Mouse (Mus musculus) hindbrain, postnatal 0 days (tissue): ENCODE results near the gene Wfdc15b. TPM values are rescaled to one million over a fixed set of nuclear protein-coding genes. Genes with fewer than 3 reads are reported as not detected.
"Not testable (repeated sequence)": the region's sequence is repeated elsewhere in the genome, so short reads cannot be mapped to it uniquely, and the experiment has no call there.

Source experiments
- ATAC-seq: fragments of 200-750 bp; cut with Nextera tagmentation; 2 replicates; pipeline ENCODE4 v1.8.0; 2017; ENCODE audit warnings: mild to moderate bottlenecking, moderate TSS enrichment, moderate library complexity
- DNase-seq: peaks from one replicate; pipeline ENCODE4 v3.0.0-alpha.2; 2015; ENCODE audit warnings: low spot score
- H3K27ac ChIP-seq: fragments of 300-500 bp; sonication (generic); 2 replicates; pipeline ENCODE4 v1.5.1; 2014; ENCODE audit warnings: mild to moderate bottlenecking
- H3K27me3 ChIP-seq: fragments of 300-500 bp; sonication (generic); 2 replicates; pipeline ENCODE4 v1.6.1; 2014; ENCODE audit warnings: low read length, mixed read lengths; ENCODE audit not compliant: insufficient read depth
- H3K36me3 ChIP-seq: fragments of 300-500 bp; sonication (generic); 2 replicates; pipeline ENCODE4 v1.6.1; 2014; ENCODE audit warnings: low read length, mixed read lengths; ENCODE audit not compliant: insufficient read depth
- H3K4me1 ChIP-seq: fragments of 300-500 bp; sonication (generic); 2 replicates; pipeline ENCODE4 v1.6.1; 2014; ENCODE audit warnings: antibody characterized with exemption, low read length, mixed read lengths; ENCODE audit not compliant: insufficient read depth
- H3K4me2 ChIP-seq: fragments of 300-500 bp; sonication (generic); 2 replicates; pipeline ENCODE4 v1.6.1; 2014; ENCODE audit warnings: low read depth, mild to moderate bottlenecking, low read length, moderate library complexity, mixed read lengths
- H3K4me3 ChIP-seq: fragments of 300-500 bp; sonication (generic); 2 replicates; pipeline ENCODE4 v1.5.1; 2014; ENCODE audit warnings: low read length
- H3K9ac ChIP-seq: fragments of 300-500 bp; sonication (generic); replicated peaks from 2 replicates; pipeline ENCODE4 v1.6.1; 2014; ENCODE audit warnings: mild to moderate bottlenecking, low read length, moderate library complexity, mixed read lengths
- H3K9me3 ChIP-seq: fragments of 300-500 bp; sonication (generic); 2 replicates; pipeline ENCODE4 v1.6.1; 2016; ENCODE audit warnings: low read length, mixed read lengths
- CTCF ChIP-seq: IDR thresholded peaks from 2 replicates; pipeline ENCODE4 v1.5.1; 2016; ENCODE audit warnings: antibody characterized with exemption, control low read depth, low read depth
- WGBS: fragments of 180-500 bp; shearing (Covaris S2); extraction: QIAGEN DNeasy Blood & Tissue Kit; methylation state at CpG from one replicate; pipeline ENCODE4 v1.1.7; 2014; 5-methylcytosine and 5-hydroxymethylcytosine counted together
- polyA plus RNA-seq: library from polyadenylated mRNA; unstranded; fragments of >200 nt; fragmentation: Nextera tagmentation; extraction: Ambion mirVana; gene quantifications from 2 replicates; pipeline ENCODE4 v1.2.1, GENCODE M21; 2015
- total RNA-seq: library from RNA; depleted of rRNA; stranded (reverse); fragments of >200 nt; gene quantifications from 2 replicates; pipeline ENCODE4 v1.2.3, GENCODE M21; 2014; rRNA removed

The Wfdc15b gene
- total RNA-seq (not detected in 2 replicates), polyA plus RNA-seq (not detected in 2 replicates)

GRCm38 (mm10) chr2:164221522-164221921, at the start of gene Wfdc15b:
TSS of gene Wfdc15b (minus strand) at chr2:164221660.
- no peaks in the 10 kb centered on the region for H3K27me3 ChIP-seq
- H3K4me1 ChIP-seq = no peaks in the 10 kb centered on the region
- TF ChIP-seq CTCF = no peak
- H3K9me3 ChIP-seq = no peaks in the 10 kb centered on the region
- no peak within 1 kb of the TSS for H3K4me3 ChIP-seq
- DNase-seq = no peak
- H3K36me3 ChIP-seq = no peaks in the 10 kb centered on the region
- 81% methylated on average over 11 of the region's 11 CpGs for WGBS
- no peak within 1 kb of the TSS for H3K4me2 ChIP-seq
- H3K9ac ChIP-seq = no peak within 1 kb of the TSS
- no peak for ATAC-seq
- no peak within 1 kb of the TSS for H3K27ac ChIP-seq

GRCm38 (mm10) chr2:164256540-164256939, 35.1 kb upstream of the Wfdc15b start, which contains the start of gene Svs3b:
TSS of gene Svs3b (minus strand) at chr2:164256640.
- not testable (repeated sequence) for H3K36me3 ChIP-seq, H3K4me2 ChIP-seq, H3K27ac ChIP-seq, H3K27me3 ChIP-seq, H3K9ac ChIP-seq, DNase-seq, H3K4me1 ChIP-seq, H3K4me3 ChIP-seq, ATAC-seq, H3K9me3 ChIP-seq
- 79% methylated on average over 1 of the region's 1 CpGs for WGBS

DNA sequence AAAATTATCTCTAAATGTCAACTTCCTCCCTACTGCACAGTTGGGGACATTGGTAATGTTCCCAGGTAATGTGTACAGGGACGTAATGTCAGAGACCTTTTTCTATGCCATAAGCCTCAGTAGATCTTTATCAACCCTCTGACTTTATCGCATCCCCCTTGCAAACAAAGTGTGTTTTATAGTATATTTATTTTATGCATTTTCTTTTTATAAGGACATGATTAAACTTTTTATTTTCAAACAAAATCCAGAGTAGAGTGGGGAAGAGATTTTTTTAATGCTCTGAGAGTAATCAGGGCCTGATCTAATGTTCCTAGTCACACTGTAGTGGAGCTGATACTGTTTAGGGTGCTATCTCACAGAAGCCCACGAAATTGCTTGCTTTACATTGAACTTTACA, 16.9 kb upstream of the Wfdc15b start, which contains the start of gene Svs2:
Gene Svs2, minus strand, starts transcription at position 101 of the 400 bp plus-strand sequence.
- no peak for DNase-seq
- Histone ChIP-seq H3K9ac (no peak within 1 kb of the TSS), H3K4me2 (no peak within 1 kb of the TSS), H3K27ac (no peak within 1 kb of the TSS), H3K27me3 (no peaks in the 10 kb centered on the region), H3K4me3 (no peak within 1 kb of the TSS), H3K9me3 (no peaks in the 10 kb centered on the region), H3K36me3 (no peaks in the 10 kb centered on the region), H3K4me1 (no peaks in the 10 kb centered on the region)
- TF ChIP-seq CTCF = no peak
- WGBS = 82% methylated on average over 3 of the region's 3 CpGs
- ATAC-seq = no peak

DNA sequence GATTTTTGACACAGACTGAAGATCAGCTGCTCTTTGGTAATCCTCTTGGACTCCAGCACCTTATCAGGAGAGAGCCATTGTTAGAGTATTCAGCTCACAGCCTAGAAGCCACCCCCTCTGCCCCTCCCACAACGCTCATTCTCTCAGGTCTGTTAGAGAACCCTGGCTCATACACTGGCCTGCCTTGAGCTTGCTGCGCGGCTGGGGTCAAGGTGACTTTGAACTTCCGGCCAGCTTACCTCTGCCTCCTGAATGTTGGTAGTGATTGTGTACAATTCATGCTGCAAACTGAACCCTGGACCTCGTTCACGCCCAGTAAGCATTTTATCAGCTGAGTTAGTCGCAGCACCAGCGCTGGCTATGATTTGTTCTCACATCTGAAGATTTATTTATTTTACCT, 11.2 kb upstream of the Wfdc15b start:
- 91% methylated on average over 8 of the region's 8 CpGs for WGBS
- no peaks in the 10 kb centered on the region for H3K36me3 ChIP-seq
- H3K4me3 ChIP-seq = no peak overlapping the region
- H3K27me3 ChIP-seq = no peaks in the 10 kb centered on the region
- no peak overlapping the region for H3K27ac ChIP-seq
- no peak overlapping the region for H3K9ac ChIP-seq
- H3K4me2 ChIP-seq = no peak overlapping the region
- TF ChIP-seq CTCF = no peak
- DNase-seq (no peak), ATAC-seq (no peak)
- H3K4me1 ChIP-seq = no peaks in the 10 kb centered on the region
- H3K9me3 ChIP-seq = no peaks in the 10 kb centered on the region

- Histone ChIP-seq H3K9ac (no peak overlapping the region), H3K4me1 (no peaks in the 10 kb centered on the region), H3K27me3 (no peaks in the 10 kb centered on the region), H3K27ac (no peak overlapping the region), H3K4me3 (no peak overlapping the region), H3K36me3 (no peaks in the 10 kb centered on the region), H3K9me3 (no peaks in the 10 kb centered on the region), H3K4me2 (no peak overlapping the region)
- TF ChIP-seq CTCF = no peak
- WGBS = 89% methylated on average over 8 of the region's 8 CpGs
- ATAC-seq (no peak), DNase-seq (no peak)
Measured at GRCm38 (mm10) chr2:164228361-164229070, 7.1 kb upstream of the Wfdc15b start.

DNA sequence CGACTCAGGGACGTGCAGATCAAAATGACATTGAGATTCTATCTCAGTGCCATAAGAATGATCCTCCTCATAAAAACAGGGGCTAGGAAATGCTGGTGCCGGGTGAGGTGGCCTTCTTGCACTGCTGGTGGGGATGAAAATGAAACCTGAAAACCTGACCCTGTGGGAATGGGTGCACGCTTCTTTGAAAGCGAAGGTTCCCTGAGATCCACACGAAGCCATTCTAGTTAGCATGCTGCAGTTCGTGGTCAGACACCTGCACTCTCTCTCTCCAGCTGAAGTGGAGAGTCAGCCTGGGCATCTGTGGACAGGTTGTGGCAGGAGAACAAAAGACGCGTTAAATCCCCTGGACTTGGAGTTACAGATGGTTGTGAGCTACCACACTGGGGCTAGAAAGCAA, 2.2 kb downstream of the Wfdc15b start:
- Histone ChIP-seq H3K27ac (no peak overlapping the region), H3K4me2 (no peak overlapping the region), H3K9me3 (no peaks in the 10 kb centered on the region), H3K27me3 (no peaks in the 10 kb centered on the region), H3K36me3 (no peaks in the 10 kb centered on the region), H3K4me3 (no peak overlapping the region), H3K9ac (no peak overlapping the region), H3K4me1 (no peaks in the 10 kb centered on the region)
- TF ChIP-seq CTCF = no peak
- DNase-seq (no peak), ATAC-seq (no peak)
- WGBS = 90% methylated on average over 9 of the region's 9 CpGs

DNA sequence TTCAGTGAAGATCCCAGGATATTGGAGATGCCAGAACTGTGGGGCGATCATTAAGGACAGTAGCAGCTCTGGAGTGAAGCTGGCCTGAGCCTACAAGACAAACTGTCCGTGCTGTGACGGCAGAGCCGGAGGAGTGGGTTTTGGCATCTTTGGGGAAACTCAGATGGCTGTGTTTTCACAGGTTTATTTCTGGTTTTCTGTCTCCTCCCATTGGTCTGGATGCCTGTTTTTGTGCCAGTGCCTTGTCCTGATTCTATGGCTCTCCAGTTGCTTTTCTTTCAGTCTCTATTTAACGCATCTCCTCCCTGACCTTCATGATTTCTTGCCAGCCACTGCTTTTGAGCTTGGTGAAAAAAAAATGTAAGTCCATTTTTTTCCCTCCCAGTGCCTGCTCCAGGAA, 8.7 kb downstream of the Wfdc15b start:
- no peaks in the 10 kb centered on the region for H3K4me1 ChIP-seq
- no peak overlapping the region for H3K27ac ChIP-seq
- DNase-seq = no peak
- no peak overlapping the region for H3K4me2 ChIP-seq
- H3K9ac ChIP-seq = no peak overlapping the region
- no peak for TF ChIP-seq CTCF
- no peak overlapping the region for H3K4me3 ChIP-seq
- no peak for ATAC-seq
- WGBS = 83% methylated on average over 5 of the region's 5 CpGs
- no peaks in the 10 kb centered on the region for H3K36me3 ChIP-seq
- H3K27me3 ChIP-seq = no peaks in the 10 kb centered on the region
- H3K9me3 ChIP-seq = no peaks in the 10 kb centered on the region
